In the genomic region with DNA sequence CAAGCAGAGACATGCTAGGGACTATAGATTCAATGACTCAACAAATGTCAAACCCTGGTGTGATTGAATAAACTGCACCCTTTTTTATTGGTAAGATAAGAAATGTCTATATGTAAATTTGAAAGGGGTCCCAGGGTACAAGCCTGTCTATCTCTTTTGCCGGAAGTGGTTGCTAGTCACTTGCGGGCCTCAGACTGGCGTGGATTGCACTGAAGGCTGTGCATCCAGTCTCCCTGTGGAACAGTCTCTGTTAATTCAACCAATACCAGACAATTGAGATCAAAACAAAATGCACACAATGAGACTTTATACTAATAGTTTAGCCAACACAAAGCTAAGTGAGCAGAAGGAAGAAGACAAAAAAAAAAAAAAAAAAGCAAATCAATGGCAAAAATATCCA, we compare ENCODE assay signal across 22 mouse cellular contexts.
"Had no signal": no experiment of that assay in that cellular context is flagged by ENCODE, and none has a peak within 500 bp of the region (broad histone marks: within the 10 kb centered on the region; RNA-seq: fewer than 3 reads in every experiment).

No protein-coding gene starts in this region.

- ATAC-seq: liver, postnatal 0 days; lung, postnatal 0 days; midbrain, embryonic 16.5 days had no signal

- H3K4me3 ChIP-seq: layer of hippocampus, adult 2 months; limb, embryonic 10.5 days; limb, embryonic 13.5 days; myocyte; neural tube, embryonic 13.5 days had no signal

- H3K27ac ChIP-seq: kidney, postnatal 0 days; layer of hippocampus, adult 2 months; limb, embryonic 10.5 days; limb, embryonic 13.5 days; liver, embryonic 14.5 days; macrophage; neural tube, embryonic 13.5 days; stomach, postnatal 0 days had no signal

- H3K27me3 ChIP-seq: limb, embryonic 13.5 days; neural tube, embryonic 13.5 days had no signal

- H3K4me1 ChIP-seq: limb, embryonic 10.5 days; limb, embryonic 13.5 days had no signal

- H3K9me3 ChIP-seq: limb, embryonic 10.5 days; limb, embryonic 13.5 days had no signal

- H3K36me3 ChIP-seq: limb, embryonic 10.5 days; limb, embryonic 13.5 days; neural tube, embryonic 13.5 days had no signal

- H3K9ac ChIP-seq: limb, embryonic 13.5 days; liver, embryonic 14.5 days; liver, postnatal 0 days; lung, embryonic 14.5 days; neural tube, embryonic 13.5 days had no signal

- H3K4me2 ChIP-seq: limb, embryonic 13.5 days; lung, embryonic 14.5 days; neural tube, embryonic 13.5 days had no signal

- DNase-seq: kidney, adult 2 months; kidney, postnatal 25 days; layer of hippocampus, adult 9-11 months; liver, postnatal 0 days; lung, embryonic 14.5 days; right cerebral cortex, adult 18-20 months; right cerebral cortex, postnatal 14 days; right cerebral cortex, postnatal 4 days; thymus, adult 2 months; thymus, postnatal 14 days; thymus, postnatal 4 days had no signal
